Mouse (Mus musculus) testis, adult 2 months (tissue): ENCODE data around the gene Stk36. TPM values are rescaled to one million over a fixed set of nuclear protein-coding genes. Genes with fewer than 3 reads are reported as not detected.

Source experiments
- H3K27ac ChIP-seq: fragments of 200-500 bp; 2 replicates; pipeline ENCODE4 v1.5.1; 2012; ENCODE audit warnings: low read depth, low read length; ENCODE audit not compliant: control insufficient read depth, insufficient read depth
- H3K27me3 ChIP-seq: fragments of 200-500 bp; 2 replicates; pipeline ENCODE4 v1.6.1; 2012; ENCODE audit warnings: mild to moderate bottlenecking, low read length, moderate library complexity; ENCODE audit not compliant: control insufficient read depth, insufficient read depth
- H3K36me3 ChIP-seq: fragments of 200-500 bp; 2 replicates; pipeline ENCODE4 v1.6.1; 2012; ENCODE audit warnings: mild to moderate bottlenecking, low read length; ENCODE audit not compliant: control insufficient read depth, insufficient read depth
- H3K4me1 ChIP-seq: fragments of 200-500 bp; 2 replicates; pipeline ENCODE4 v1.6.1; 2012; ENCODE audit warnings: low read length; ENCODE audit not compliant: control insufficient read depth, insufficient read depth
- H3K4me3 ChIP-seq: fragments of 200-500 bp; 2 replicates; pipeline ENCODE4 v1.5.1; 2012; ENCODE audit warnings: low read depth, mild to moderate bottlenecking, low read length, moderate library complexity, mixed read lengths; ENCODE audit not compliant: control insufficient read depth
- CTCF ChIP-seq: fragments of 200-500 bp; IDR thresholded peaks from 2 replicates; pipeline ENCODE4 v1.5.1; 2012; ENCODE audit warnings: low read depth, mild to moderate bottlenecking, inconsistent platforms, low read length, moderate library complexity; ENCODE audit not compliant: control insufficient read depth, insufficient read depth, insufficient replicate concordance
- POLR2A ChIP-seq: fragments of 200-500 bp; IDR thresholded peaks from 2 replicates; pipeline ENCODE4 v1.6.1; 2012; ENCODE audit warnings: low read depth, mild to moderate bottlenecking, inconsistent platforms, low read length, moderate library complexity; ENCODE audit not compliant: control insufficient read depth
- polyA plus RNA-seq: library from polyadenylated mRNA; depleted of rRNA; stranded (reverse); fragments of >200 nt; gene quantifications from 2 replicates; pipeline ENCODE4 v1.2.3, GENCODE M21; 2012; rRNA removed

Stk36 gene
- polyA plus RNA-seq, 1 experiment, result 209 TPM

DNA sequence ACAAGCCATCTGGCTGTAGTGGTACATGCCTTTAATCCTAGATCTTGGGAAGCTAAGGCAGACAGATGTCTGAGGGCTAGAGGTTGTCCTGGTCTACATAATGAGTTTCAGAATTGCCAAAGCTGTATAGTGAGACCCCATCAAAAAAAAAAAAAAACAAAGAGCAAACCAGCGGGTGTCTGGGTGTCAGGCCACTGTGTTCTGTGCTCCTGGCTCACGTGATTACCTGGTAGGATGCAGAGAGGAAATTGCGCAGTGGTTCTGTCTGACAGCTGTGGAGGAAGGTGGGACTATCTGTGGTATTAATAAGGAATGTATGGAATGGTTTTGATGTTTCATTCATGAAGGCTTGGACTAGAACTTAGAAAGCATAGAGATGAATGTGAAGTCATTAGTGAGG lies 75.6 kb downstream of the Stk36 start:
- Histone ChIP-seq H3K4me1 (no peaks in the 10 kb centered on the region), H3K27me3 (no peaks in the 10 kb centered on the region), H3K4me3 (no peak overlapping the region), H3K36me3 (peaks cover 3% of the 10 kb centered on the region), H3K27ac (no peak overlapping the region)
- TF ChIP-seq POLR2A, result no peak

GRCm38 (mm10) chr1:74677843-74678242 lies 76.6 kb downstream of the Stk36 start:
- Histone ChIP-seq H3K4me1 (no peaks in the 10 kb centered on the region), H3K36me3 (peaks cover 3% of the 10 kb centered on the region), H3K27ac (no peak overlapping the region), H3K27me3 (no peaks in the 10 kb centered on the region), H3K4me3 (no peak overlapping the region)
- TF ChIP-seq POLR2A (no peak), CTCF (no peak)

Other genes starting within 250 kb of the Stk36 start
- gene Catip, start 239.3 kb upstream of the Stk36 start, polyA plus RNA-seq, result 22.0 and 25.9 TPM in 2 replicates
- gene Slc11a1, start 226.2 kb upstream of the Stk36 start, polyA plus RNA-seq, result 3.0 and 3.1 TPM in 2 replicates
- 12.1 and 13.6 TPM in 2 replicates for gene Ctdsp1, start 209.9 kb upstream of the Stk36 start, polyA plus RNA-seq
- 0.09 and 0.22 TPM in 2 replicates for gene Vil1, start 192.1 kb upstream of the Stk36 start, polyA plus RNA-seq
- gene Cnot9, start 95.4 kb upstream of the Stk36 start, polyA plus RNA-seq, result 22.4 and 26.6 TPM in 2 replicates
- 69.7 and 84.0 TPM in 2 replicates for gene Plcd4, start 58.6 kb upstream of the Stk36 start, polyA plus RNA-seq
- 23.7 and 23.8 TPM in 2 replicates for gene Usp37, start 57.2 kb upstream of the Stk36 start, polyA plus RNA-seq
- 7.5 and 7.9 TPM in 2 replicates for gene Zfp142, start 13.2 kb upstream of the Stk36 start, polyA plus RNA-seq
- gene Bcs1l, start 13.2 kb upstream of the Stk36 start, polyA plus RNA-seq, result 4.5 and 5.2 TPM in 2 replicates
- gene Rnf25, start within 50 bp of the Stk36 start, polyA plus RNA-seq, result 175 and 194 TPM in 2 replicates
- gene Ttll4, start 60.3 kb downstream of the Stk36 start, polyA plus RNA-seq, result 67.6 and 77.9 TPM in 2 replicates
- gene Cyp27a1, start 112.1 kb downstream of the Stk36 start, polyA plus RNA-seq, result 6.3 and 9.0 TPM in 2 replicates
- gene Prkag3, start 147.8 kb downstream of the Stk36 start, polyA plus RNA-seq, result 0.44 and 0.53 TPM in 2 replicates
- gene Wnt6, start 170.4 kb downstream of the Stk36 start, polyA plus RNA-seq, result 11.2 and 13.4 TPM in 2 replicates
- 0.16 and 0.23 TPM in 2 replicates for gene Wnt10a, start 190.1 kb downstream of the Stk36 start, polyA plus RNA-seq